Mouse (Mus musculus): ENCODE measurements around the gene Rab12.

Gene Rab12

DNA sequence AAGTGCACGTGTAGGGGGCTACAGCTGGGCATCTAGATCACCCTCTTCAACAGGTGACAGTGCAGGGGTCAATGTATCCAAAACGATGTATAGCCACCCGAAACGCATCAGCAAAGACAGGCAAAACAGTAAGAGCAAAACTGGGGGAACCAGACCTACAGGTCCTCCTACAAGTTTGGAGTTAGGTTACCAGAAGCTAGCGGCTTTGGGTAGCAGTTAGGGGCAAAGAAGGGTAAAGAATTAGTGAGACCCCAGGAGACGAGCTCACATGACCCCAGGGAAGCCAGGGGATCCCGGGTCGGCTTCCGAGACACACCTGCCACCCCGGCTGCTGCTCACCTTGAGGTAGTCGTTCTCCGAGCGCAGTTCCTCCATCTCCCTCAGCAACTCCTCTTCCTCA, 71.6 kb downstream of the Rab12 start:
- DNase-seq, result no peak

DNA sequence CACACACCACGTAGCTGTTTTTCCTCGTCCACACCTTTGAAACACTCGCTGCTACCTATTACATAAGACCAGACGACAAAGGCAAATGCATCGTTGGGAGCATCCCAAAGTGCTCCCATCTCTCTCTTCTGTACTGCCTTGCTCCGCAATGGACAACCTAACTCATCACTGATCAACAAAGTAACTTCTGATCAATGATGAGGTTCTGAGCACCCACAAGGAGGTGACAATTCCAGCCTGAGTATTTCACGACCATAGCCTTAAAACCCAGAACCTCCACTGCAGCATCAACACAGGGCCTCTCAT, 72.6 kb downstream of the Rab12 start:
- DNase-seq, result no peak

DNA sequence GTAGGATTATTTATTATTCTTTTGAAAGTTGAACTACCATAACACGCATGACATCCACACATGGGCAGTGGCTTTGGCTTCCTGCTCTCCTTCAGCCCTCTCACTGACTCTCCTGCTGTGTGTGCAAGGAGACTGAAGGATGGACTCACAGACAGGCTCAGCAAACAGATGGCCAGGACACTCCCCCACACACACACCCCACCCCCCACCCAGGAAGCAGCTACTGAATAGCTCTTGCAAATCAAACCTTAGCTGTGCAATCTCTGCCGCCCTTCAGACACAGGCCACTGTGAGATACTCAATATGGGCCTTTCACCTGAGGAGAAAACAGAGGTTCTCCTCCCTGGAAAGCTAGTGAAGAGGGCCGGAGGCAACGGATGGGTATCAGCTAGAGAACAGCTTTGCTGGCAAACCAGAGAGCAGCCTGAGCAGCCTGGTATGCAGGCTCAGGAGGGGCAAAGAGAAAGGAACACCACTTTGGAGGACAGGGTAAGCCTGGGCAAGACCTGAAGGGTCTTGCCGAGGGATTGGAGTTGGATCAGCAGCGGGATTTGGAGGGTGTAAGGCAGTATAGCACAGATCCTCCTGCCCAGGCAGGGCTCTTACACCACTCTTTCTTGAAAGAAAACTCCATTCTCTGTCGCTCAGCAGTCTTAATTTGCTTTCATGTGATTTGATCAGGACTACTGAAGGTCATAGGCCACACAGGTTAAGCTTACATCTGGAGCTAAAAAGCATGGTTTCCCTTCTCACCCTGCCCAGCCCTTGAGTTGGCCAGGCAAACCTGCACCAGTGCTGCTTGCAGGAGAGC, 73.1 kb downstream of the Rab12 start:
- DNase-seq, result no peak
